Mouse (Mus musculus) large intestine, adult 2 months (tissue): ENCODE measurements around the gene Apold1. TPM values are rescaled to one million over a fixed set of nuclear protein-coding genes. Genes with fewer than 3 reads are reported as not detected.

Experiments
- DNase-seq: peaks from one replicate; pipeline ENCODE4 v3.0.0-alpha.2; 2012; ENCODE audit warnings: low read depth, low spot score
- WGBS: fragments of 180-500 bp; shearing (Covaris S2); methylation state at CpG from one replicate; pipeline ENCODE4 v1.1.7; 2018; 5-methylcytosine and 5-hydroxymethylcytosine counted together
- polyA plus RNA-seq: library from polyadenylated mRNA; depleted of rRNA; stranded (reverse); fragments of >200 nt; gene quantifications from 2 replicates; pipeline ENCODE4 v1.2.3, GENCODE M21; 2012; rRNA removed

Apold1 gene
- polyA plus RNA-seq, 1 experiment: 0.62 TPM

GRCm38 (mm10) chr6:135023379-135023778 lies 41.9 kb downstream of the Apold1 start:
- DNase-seq: no peak
- 66% methylated on average over 14 of the region's 14 CpGs for WGBS

GRCm38 (mm10) chr6:135024781-135025420 lies 43.4 kb downstream of the Apold1 start:
- DNase-seq: peak; percentile 64
- 40% methylated on average over 1 of the region's 1 CpGs for WGBS

- DNase-seq: peak; percentile 65
- 5% methylated on average over 3 of the region's 3 CpGs for WGBS
Measured at GRCm38 (mm10) chr6:135026232-135026631, 44.7 kb downstream of the Apold1 start.

- WGBS: 48% methylated on average over 2 of the region's 2 CpGs
- no peak for DNase-seq
Measured at GRCm38 (mm10) chr6:135026755-135027154, 45.2 kb downstream of the Apold1 start.

GRCm38 (mm10) chr6:135029246-135029645 lies 47.7 kb downstream of the Apold1 start:
- WGBS: 17% methylated on average over 4 of the region's 4 CpGs

More at GRCm38 (mm10) chr6:135029246-135029645, 47.7 kb downstream of the Apold1 start:
- peak; percentile 91 for DNase-seq

Other genes with a start within 250 kb of the Apold1 start
- gene Dusp16, start 189.1 kb upstream of the Apold1 start, polyA plus RNA-seq: 9.3 and 22.1 TPM in 2 replicates
- gene Crebl2, start 151.6 kb upstream of the Apold1 start, polyA plus RNA-seq: 5.1 and 8.1 TPM in 2 replicates
- 5.9 and 6.1 TPM in 2 replicates for gene Gpr19, start 83.1 kb upstream of the Apold1 start, polyA plus RNA-seq
- 10.5 and 15.7 TPM in 2 replicates for gene Cdkn1b, start 61.3 kb upstream of the Apold1 start, polyA plus RNA-seq
- gene Ddx47, start 29.9 kb downstream of the Apold1 start, polyA plus RNA-seq: 33.0 and 38.7 TPM in 2 replicates
- 7.5 and 37.9 TPM in 2 replicates for gene Gprc5a, start 83.9 kb downstream of the Apold1 start, polyA plus RNA-seq
- gene Gprc5d, start 136.6 kb downstream of the Apold1 start, polyA plus RNA-seq: 0.06 TPM in 1 of 2 replicates, not detected in the other
- 21.0 and 29.0 TPM in 2 replicates for gene Fam234b, start 216.3 kb downstream of the Apold1 start, polyA plus RNA-seq
- gene Hebp1, start 216.3 kb downstream of the Apold1 start, polyA plus RNA-seq: 9.8 and 10.9 TPM in 2 replicates